Mouse (Mus musculus) forebrain, embryonic 13.5 days (tissue): ENCODE measurements at regions not wholly inside any gene's neighbourhood (a gene's known extent, or its start where the extent isn't known, plus 50 kb on each side); places are given as distances from the start of the nearest gene placed in this dataset.
"Not testable (repeated sequence)": the region's sequence is repeated elsewhere in the genome, so short reads cannot be mapped to it uniquely, and the experiment has no call there.

Source experiments
- ATAC-seq: fragments of 200-750 bp; cut with Nextera tagmentation; 2 replicates; pipeline ENCODE4 v1.8.0; 2017
- H3K27ac ChIP-seq: fragments of 300-500 bp; sonication (generic); 2 replicates; pipeline ENCODE4 v1.5.1; 2015; ENCODE audit warnings: inconsistent platforms, mild to moderate bottlenecking, moderate library complexity
- H3K27me3 ChIP-seq: fragments of 300-500 bp; sonication (generic); 2 replicates; pipeline ENCODE4 v1.6.1; 2015; ENCODE audit warnings: mild to moderate bottlenecking, inconsistent platforms
- H3K36me3 ChIP-seq: fragments of 300-500 bp; sonication (generic); 2 replicates; pipeline ENCODE4 v1.6.1; 2015; ENCODE audit warnings: mild to moderate bottlenecking, inconsistent platforms; ENCODE audit not compliant: poor library complexity, severe bottlenecking
- H3K4me1 ChIP-seq: fragments of 300-500 bp; sonication (generic); 2 replicates; pipeline ENCODE4 v1.6.1; 2015; ENCODE audit warnings: inconsistent platforms
- H3K4me2 ChIP-seq: fragments of 300-500 bp; sonication (generic); 2 replicates; pipeline ENCODE4 v1.6.1; 2015; ENCODE audit warnings: inconsistent platforms, mild to moderate bottlenecking, moderate library complexity
- H3K4me3 ChIP-seq: fragments of 300-500 bp; sonication (generic); 2 replicates; pipeline ENCODE4 v1.5.1; 2015; ENCODE audit warnings: mild to moderate bottlenecking, inconsistent platforms
- H3K9ac ChIP-seq: fragments of 300-500 bp; sonication (generic); 2 replicates; pipeline ENCODE4 v1.6.1; 2015; ENCODE audit warnings: mild to moderate bottlenecking, inconsistent platforms
- H3K9me3 ChIP-seq: fragments of 300-500 bp; sonication (generic); replicated peaks from 2 replicates; pipeline ENCODE4 v1.6.1; 2016; ENCODE audit warnings: inconsistent platforms
- whole genome bisulfite sequencing: fragments of 180-500 bp; shearing (Covaris S2); methylation state at CpG from one replicate; pipeline ENCODE4 v1.1.7; 2015; 5-methylcytosine and 5-hydroxymethylcytosine counted together

DNA sequence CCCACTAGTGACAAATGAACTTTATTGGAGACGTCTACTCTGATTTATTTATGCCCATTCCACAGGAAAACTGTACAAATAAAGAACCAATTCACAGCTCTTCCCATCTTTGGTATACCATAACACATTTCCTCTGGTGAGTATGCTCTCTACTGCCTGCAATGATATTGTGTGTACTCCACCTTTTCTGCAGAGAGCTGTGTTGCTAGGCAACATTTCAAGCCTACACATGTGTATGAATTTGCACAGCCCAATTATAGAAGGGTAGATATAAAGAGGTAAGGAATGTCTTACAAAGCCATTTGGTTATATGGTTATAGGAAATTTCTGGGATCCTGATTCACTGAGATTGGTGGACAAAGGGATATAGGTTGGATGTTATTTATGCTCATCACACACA is 227.4 kb downstream of the 4931408C20Rik start:
- no peak overlapping the region for H3K4me3 ChIP-seq
- WGBS = 82% methylated on average over 1 of the region's 1 CpGs
- H3K27ac ChIP-seq = no peak overlapping the region
- H3K36me3 ChIP-seq = no peaks in the 10 kb centered on the region
- H3K4me1 ChIP-seq = no peaks in the 10 kb centered on the region
- no peaks in the 10 kb centered on the region for H3K9me3 ChIP-seq
- ATAC-seq = 0 out of 2 replicates have a peak, but pooled peaks have one; percentile 30
- H3K9ac ChIP-seq = no peak overlapping the region
- H3K4me2 ChIP-seq = no peak overlapping the region
- H3K27me3 ChIP-seq = no peaks in the 10 kb centered on the region

DNA sequence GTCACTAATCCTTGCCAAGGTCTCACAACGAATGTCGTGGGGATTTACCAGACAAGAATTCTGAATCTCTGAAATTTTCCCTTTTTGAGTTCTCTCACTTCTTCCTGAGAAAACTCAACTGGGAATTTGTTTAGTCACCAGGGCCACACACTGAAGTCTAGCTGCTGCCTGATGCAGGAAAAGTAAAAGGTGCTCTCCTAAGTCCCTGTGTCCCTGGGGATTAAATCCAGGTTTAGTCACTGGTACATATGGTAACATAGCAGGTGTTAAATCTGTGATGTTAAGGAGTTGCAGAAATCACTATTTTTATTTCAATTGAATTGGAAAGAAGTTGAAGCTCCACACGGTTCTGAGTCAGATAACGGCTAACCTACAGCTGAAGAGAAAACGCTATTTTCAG is 260.9 kb downstream of the 4931408C20Rik start:
- Histone ChIP-seq H3K9ac (no peak overlapping the region), H3K36me3 (no peaks in the 10 kb centered on the region), H3K4me2 (no peak overlapping the region), H3K9me3 (no peaks in the 10 kb centered on the region), H3K4me3 (no peak overlapping the region), H3K27ac (no peak overlapping the region), H3K4me1 (no peaks in the 10 kb centered on the region), H3K27me3 (no peaks in the 10 kb centered on the region)
- WGBS = 84% methylated on average over 5 of the region's 5 CpGs
- ATAC-seq = no peak

DNA sequence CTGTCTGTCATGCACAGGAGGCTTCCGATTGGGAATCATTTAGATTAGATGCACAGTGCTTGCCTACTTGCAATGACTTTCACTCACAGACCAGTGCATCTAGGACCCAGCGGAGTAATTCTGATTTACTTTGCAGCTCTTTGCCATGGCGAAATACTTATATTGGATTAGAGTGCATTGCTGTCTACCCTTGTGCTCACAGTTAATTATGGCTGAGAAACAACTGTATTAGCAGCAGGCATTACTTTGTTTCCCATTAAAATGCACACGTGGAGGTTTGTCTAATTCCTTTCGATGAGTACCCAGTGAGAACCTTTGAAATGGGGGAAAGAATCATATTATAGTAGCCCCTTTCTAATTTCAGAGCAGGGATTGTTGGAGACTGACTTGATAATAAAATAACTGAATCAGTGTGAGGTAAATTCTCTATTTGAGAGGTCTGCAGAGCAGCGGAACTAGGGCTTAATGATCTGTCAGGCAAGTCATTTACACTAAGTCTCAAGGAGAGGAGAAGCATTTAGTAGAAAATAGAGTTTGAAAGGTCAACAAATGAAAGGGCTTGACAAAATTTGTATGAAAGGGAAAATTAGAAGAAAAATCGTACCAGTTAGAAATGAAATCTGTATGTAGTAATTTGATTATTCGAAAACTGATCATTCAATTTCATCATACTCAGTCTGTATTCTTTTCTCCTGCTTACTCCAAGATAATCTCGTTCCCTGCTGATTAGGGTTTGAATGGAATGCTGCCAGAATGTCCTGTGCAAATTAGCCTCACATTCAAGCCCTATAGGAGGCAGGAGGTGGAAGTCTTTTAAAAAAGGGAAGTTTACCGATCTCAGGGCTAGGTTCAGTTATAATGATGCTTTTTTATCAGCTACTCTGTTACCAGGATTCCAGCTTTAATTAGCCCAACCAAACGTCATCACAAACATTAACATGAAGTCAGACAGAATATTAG is 299.0 kb downstream of the 4931408C20Rik start:
- peak; percentile 79; the same call in 1 of the 2 replicates for ATAC-seq
- Histone ChIP-seq H3K4me3 (no peak overlapping the region), H3K4me2 (peak overlapping the region; percentile 40), H3K9me3 (no peaks in the 10 kb centered on the region), H3K36me3 (no peaks in the 10 kb centered on the region), H3K9ac (no peak overlapping the region), H3K27me3 (no peaks in the 10 kb centered on the region), H3K27ac (0 out of 2 replicates have a peak overlapping the region, but pooled peaks have one; percentile 14), H3K4me1 (peaks cover 13% of the 10 kb centered on the region)
- WGBS = 4% methylated on average over 11 of the region's 11 CpGs

DNA sequence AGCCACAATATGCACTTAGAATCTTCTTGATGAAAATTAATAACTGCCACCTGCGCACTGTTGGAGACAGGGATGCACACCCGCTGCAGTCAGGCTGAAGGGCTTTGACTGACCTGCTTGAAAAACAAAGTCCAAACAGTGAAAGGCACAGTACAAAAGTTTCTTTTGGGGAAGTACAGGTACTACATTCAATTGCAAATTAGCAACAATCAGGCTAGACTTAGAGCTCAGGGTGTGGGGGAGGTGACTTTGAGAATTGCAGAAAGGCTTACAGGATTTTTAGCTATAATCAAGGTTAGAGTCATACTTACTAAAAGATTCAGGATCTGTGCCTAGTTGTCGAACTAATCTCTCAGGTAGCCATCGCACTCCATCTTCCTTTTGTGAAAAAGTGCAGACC is 346.7 kb downstream of the 4931408C20Rik start:
- H3K27ac ChIP-seq = no peak overlapping the region
- no peaks in the 10 kb centered on the region for H3K4me1 ChIP-seq
- no peaks in the 10 kb centered on the region for H3K36me3 ChIP-seq
- H3K4me3 ChIP-seq = no peak overlapping the region
- no peak for ATAC-seq
- H3K27me3 ChIP-seq = no peaks in the 10 kb centered on the region
- no peak overlapping the region for H3K4me2 ChIP-seq
- no peaks in the 10 kb centered on the region for H3K9me3 ChIP-seq
- 94% methylated on average over 4 of the region's 4 CpGs for WGBS
- H3K9ac ChIP-seq = no peak overlapping the region

DNA sequence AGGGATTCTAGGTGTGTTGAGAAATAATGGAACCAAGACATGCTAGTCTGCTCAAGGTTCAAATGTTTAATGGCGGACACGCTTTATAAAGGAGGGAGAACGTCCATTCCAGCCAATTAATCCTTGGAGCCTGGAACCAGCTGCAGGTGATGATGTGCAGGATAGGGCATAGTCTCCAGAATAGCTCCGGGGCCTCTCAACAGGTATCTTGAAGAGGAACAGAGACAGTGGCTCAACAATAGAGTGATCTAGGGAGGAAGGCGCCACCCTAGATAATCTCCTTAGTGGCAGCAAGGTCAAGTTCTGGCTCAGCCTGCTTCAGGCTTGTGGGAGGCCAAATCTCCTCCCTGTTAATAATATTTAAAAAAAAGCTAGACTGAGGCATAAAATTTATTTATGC is 347.4 kb downstream of the 4931408C20Rik start:
- not testable (repeated sequence) for H3K36me3 ChIP-seq, H3K9me3 ChIP-seq, H3K27ac ChIP-seq, H3K9ac ChIP-seq, ATAC-seq, H3K4me2 ChIP-seq, H3K4me1 ChIP-seq, H3K27me3 ChIP-seq, H3K4me3 ChIP-seq
- 94% methylated on average over 5 of the region's 5 CpGs for WGBS

DNA sequence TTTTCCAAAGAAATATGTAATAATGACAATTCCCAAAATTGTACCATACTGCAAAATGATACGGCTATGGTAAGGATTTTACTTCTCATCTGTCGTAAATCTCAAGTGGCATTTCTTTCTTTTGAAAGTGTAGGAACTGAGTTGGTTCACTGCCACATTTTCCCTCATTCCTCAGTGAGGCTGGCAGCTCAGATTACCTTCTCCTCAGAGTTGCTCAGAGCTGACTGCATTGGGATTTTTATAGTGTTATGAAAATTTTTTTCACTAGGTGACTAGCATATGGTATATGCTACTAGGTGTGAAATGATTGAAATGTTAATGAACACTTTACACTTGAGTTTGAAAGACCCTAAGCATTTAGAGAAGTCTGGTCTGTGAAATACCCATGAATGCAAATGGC is 397.7 kb downstream of the 4931408C20Rik start:
- no peak overlapping the region for H3K4me3 ChIP-seq

DNA sequence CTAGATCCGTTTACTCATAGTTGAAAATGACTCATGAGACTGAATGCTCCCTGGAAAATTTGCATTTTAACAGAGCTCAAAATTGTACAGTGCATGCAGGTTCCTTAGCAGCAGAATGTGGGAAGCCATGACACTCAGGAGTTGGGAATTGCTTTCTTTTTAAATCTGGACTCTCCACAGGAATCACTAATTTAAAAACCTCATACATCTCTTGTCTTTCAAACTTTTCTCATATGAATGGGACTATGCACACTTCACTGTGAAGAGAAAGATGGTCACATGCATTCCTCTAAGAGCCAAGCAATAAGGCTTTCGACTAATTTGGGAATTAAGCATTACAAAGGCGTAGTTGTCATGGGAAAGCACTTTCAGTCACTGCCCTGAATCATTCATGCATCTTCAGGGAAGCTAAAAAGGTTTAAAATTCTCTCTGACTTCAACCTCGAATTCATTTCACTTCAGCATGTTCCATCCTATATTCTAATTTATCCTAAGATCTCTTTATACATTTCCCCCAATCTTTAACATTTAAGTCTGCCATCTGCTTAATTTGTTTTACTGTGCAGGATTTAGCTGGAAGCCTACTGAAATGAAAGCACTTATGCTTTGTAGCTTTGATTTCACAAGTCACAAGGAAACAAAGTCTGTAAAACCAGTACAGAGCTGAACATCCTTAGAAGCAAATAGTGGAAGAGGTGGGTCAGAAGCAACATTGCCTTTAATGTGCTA is 404.2 kb downstream of the 4931408C20Rik start:
- Histone ChIP-seq H3K27ac (no peak overlapping the region), H3K9me3 (no peaks in the 10 kb centered on the region), H3K27me3 (no peaks in the 10 kb centered on the region), H3K4me1 (0 out of 2 replicates have a peak, but pooled peaks cover 8% of the 10 kb centered on the region), H3K36me3 (no peaks in the 10 kb centered on the region), H3K4me2 (no peak overlapping the region), H3K4me3 (no peak overlapping the region), H3K9ac (no peak overlapping the region)
- 24% methylated on average over 4 of the region's 4 CpGs for WGBS
- ATAC-seq = peak; percentile 65; the same call in 1 of the 2 replicates

More for the DNA sequence above, 397.7 kb downstream of the 4931408C20Rik start:
- no peak overlapping the region for H3K27ac ChIP-seq
- ATAC-seq = no peak
- no peak overlapping the region for H3K9ac ChIP-seq
- 88% methylated on average over 2 of the region's 2 CpGs for WGBS
- H3K4me2 ChIP-seq = no peak overlapping the region
- no peaks in the 10 kb centered on the region for H3K36me3 ChIP-seq
- no peaks in the 10 kb centered on the region for H3K9me3 ChIP-seq
- no peaks in the 10 kb centered on the region for H3K4me1 ChIP-seq
- no peaks in the 10 kb centered on the region for H3K27me3 ChIP-seq

DNA sequence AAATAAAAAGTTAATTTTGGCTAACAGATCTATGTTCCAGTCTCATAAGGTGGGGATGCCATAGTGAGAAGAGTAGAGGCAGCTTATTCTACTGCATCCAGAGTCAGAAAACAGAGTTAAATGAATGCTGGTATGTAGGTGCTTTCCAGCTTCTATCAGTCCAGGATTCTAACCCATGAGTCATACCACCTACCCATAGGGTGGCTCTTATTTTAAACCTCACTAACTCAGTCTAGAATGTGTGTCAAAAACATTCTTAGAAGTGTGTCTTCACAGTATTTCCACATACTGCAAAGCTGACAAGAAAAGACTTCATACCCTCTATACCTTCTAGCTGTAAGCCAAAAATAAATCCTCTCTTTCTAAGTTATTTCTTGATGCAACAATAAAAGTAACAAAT is 410.7 kb downstream of the 4931408C20Rik start:
- no peak overlapping the region for H3K27ac ChIP-seq
- no peaks in the 10 kb centered on the region for H3K36me3 ChIP-seq
- H3K27me3 ChIP-seq = no peaks in the 10 kb centered on the region
- H3K9me3 ChIP-seq = no peaks in the 10 kb centered on the region
- no peak overlapping the region for H3K4me3 ChIP-seq
- no peak overlapping the region for H3K9ac ChIP-seq
- H3K4me2 ChIP-seq = no peak overlapping the region
- ATAC-seq = no peak
- H3K4me1 ChIP-seq = no peaks in the 10 kb centered on the region

DNA sequence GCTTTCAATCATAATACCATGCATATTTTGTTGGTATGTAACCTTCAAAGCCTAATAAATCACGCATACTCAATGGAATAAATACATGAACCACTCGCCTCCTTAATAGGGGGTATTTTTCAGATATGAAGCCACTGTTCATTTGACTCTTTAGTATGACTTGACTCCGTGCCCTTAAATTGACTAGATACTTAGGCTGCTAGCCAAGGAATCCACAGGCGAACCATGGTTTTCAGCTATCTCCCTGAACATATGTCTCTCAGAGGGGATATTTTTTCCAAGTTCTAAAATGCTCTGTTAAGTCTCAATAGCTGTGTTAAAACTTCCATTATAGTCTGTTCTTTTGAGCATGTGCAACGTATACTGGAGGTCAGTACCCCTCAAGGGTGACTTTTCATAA is 413.8 kb upstream of the Adgrb3 start:
- H3K36me3 ChIP-seq = no peaks in the 10 kb centered on the region
- ATAC-seq = no peak
- no peaks in the 10 kb centered on the region for H3K9me3 ChIP-seq
- no peak overlapping the region for H3K9ac ChIP-seq
- no peaks in the 10 kb centered on the region for H3K4me1 ChIP-seq
- no peak overlapping the region for H3K27ac ChIP-seq
- H3K4me3 ChIP-seq = no peak overlapping the region
- no peak overlapping the region for H3K4me2 ChIP-seq
- 89% methylated on average over 5 of the region's 5 CpGs for WGBS
- H3K27me3 ChIP-seq = no peaks in the 10 kb centered on the region

DNA sequence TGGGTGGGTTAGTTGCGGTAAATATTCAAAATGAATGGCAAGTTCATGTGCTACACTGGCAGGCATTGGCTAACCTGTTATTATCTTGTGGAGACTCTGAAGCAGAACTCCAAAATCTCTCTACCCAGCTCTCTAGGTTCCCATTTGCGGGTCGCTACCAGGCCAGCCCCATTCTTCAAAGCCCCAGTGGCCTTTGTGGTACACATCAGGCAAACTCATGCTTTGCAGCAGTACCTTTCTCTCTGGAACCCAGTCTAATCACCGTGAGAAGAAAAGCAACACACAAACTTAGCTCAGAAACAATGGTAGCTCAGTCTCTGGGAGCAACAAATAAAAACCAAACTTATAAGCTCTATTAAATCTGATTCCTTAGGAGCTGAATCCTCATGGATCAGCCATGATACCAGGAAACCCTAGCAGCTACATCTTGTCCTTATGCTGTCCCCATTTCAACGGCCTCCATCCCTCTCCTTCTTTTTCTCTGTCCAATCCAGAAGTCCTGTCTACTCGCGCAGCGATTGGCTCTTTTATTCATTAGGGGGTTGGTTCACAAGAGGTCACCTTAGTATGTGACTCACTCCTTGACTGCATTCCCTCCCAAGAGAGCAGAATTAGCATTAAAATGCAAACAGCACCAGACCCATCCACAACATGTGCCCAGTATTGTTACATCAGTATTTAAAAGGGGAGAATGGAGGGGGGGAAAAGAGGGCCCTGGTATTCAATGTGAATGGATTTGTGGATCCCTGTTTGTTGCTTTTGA is 400.0 kb upstream of the Adgrb3 start:
- 45% methylated on average over 8 of the region's 8 CpGs for WGBS

DNA sequence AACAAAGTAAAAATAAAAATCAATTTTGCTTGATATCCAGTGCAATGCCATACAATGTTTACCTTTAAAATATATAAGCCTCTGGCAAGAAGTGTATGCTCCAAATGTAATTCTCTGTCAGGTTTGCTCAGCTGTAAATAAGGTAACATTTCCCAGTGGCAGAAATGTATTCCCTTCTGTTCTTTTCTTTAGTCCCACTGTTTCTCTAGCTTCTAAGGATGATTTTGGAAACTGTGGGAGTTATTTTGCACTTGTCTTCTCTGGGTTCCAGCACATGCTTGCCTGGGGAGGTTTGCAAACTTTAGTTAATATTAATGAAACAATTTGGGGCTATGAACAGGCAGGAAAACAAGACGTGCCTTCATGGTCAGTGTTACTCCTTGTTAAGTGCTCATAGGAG is 374.9 kb upstream of the Adgrb3 start:
- Histone ChIP-seq H3K9ac (no peak overlapping the region), H3K4me1 (no peaks in the 10 kb centered on the region), H3K9me3 (no peaks in the 10 kb centered on the region), H3K4me2 (no peak overlapping the region), H3K27ac (no peak overlapping the region), H3K4me3 (no peak overlapping the region), H3K27me3 (no peaks in the 10 kb centered on the region), H3K36me3 (no peaks in the 10 kb centered on the region)
- 74% methylated on average over 1 of the region's 1 CpGs for WGBS
- ATAC-seq = no peak

More for the DNA sequence above, 400.0 kb upstream of the Adgrb3 start:
- Histone ChIP-seq H3K9me3 (no peaks in the 10 kb centered on the region), H3K36me3 (no peaks in the 10 kb centered on the region), H3K27me3 (no peaks in the 10 kb centered on the region), H3K9ac (no peak overlapping the region), H3K4me3 (no peak overlapping the region), H3K27ac (no peak overlapping the region), H3K4me1 (peaks cover 7% of the 10 kb centered on the region; the same call in 1 of the 2 replicates), H3K4me2 (no peak overlapping the region)
- ATAC-seq = peak; percentile 63; the same call in 1 of the 2 replicates
